Mouse (Mus musculus) erythroblast, embryonic 14.5 days (primary cell): ENCODE measurements around the gene Eva1c.

ENCODE experiments used
- GATA1 ChIP-seq: IDR thresholded peaks from 2 replicates; pipeline ENCODE4 v1.6.1; 2012; ENCODE audit warnings: low read length, inconsistent platforms, mixed read lengths
- TAL1 ChIP-seq: IDR thresholded peaks from 3 replicates; pipeline ENCODE4 v1.6.1; 2012; ENCODE audit warnings: low read length, inconsistent platforms, mixed read lengths

GRCm38 (mm10) chr16:90874536-90874935 is 48.0 kb downstream of the Eva1c start:
- no peak for TF ChIP-seq GATA1
- TF ChIP-seq TAL1: no peak
